Mouse (Mus musculus) heart, postnatal 0 days (tissue): ENCODE results near the gene Kazn. TPM values are rescaled to one million over a fixed set of nuclear protein-coding genes. Genes with fewer than 3 reads are reported as not detected.

ENCODE experiments used
- ATAC-seq: fragments of 200-750 bp; cut with Nextera tagmentation; 2 replicates; pipeline ENCODE4 v1.8.0; 2017; ENCODE audit warnings: low read depth, moderate number of reproducible peaks, moderate library complexity; ENCODE audit not compliant: insufficient read depth
- DNase-seq: peaks from one replicate; pipeline ENCODE4 v3.0.0-alpha.2; 2016; ENCODE audit warnings: low spot score
- H3K27ac ChIP-seq: fragments of 300-500 bp; sonication (generic); 2 replicates; pipeline ENCODE4 v1.5.1; 2014; ENCODE audit warnings: low read depth, mild to moderate bottlenecking
- H3K27me3 ChIP-seq: fragments of 300-500 bp; sonication (generic); 2 replicates; pipeline ENCODE4 v1.6.1; 2014; ENCODE audit warnings: low read length, mixed read lengths; ENCODE audit not compliant: control insufficient read depth, insufficient read depth
- H3K36me3 ChIP-seq: fragments of 300-500 bp; sonication (generic); replicated peaks from 2 replicates; pipeline ENCODE4 v1.6.1; 2014; ENCODE audit warnings: low read length, mixed read lengths; ENCODE audit not compliant: control insufficient read depth, insufficient read depth
- H3K4me1 ChIP-seq: fragments of 300-500 bp; sonication (generic); 2 replicates; pipeline ENCODE4 v1.6.1; 2014; ENCODE audit warnings: antibody characterized with exemption; ENCODE audit not compliant: control insufficient read depth, insufficient read depth
- H3K4me2 ChIP-seq: fragments of 300-500 bp; sonication (generic); 2 replicates; pipeline ENCODE4 v1.6.1; 2014; ENCODE audit warnings: low read depth, mild to moderate bottlenecking, low read length, moderate library complexity
- H3K4me3 ChIP-seq: fragments of 300-500 bp; sonication (generic); 2 replicates; pipeline ENCODE4 v1.5.1; 2014; ENCODE audit warnings: low read depth, low read length
- H3K9ac ChIP-seq: fragments of 300-500 bp; sonication (generic); replicated peaks from 2 replicates; pipeline ENCODE4 v1.6.1; 2014; ENCODE audit warnings: low read depth, low read length, mixed read lengths
- H3K9me3 ChIP-seq: fragments of 300-500 bp; sonication (generic); replicated peaks from 2 replicates; pipeline ENCODE4 v1.6.1; 2016; ENCODE audit warnings: low read length; ENCODE audit not compliant: control insufficient read depth
- CTCF ChIP-seq: IDR thresholded peaks from 2 replicates; pipeline ENCODE4 v1.5.1; 2016; ENCODE audit warnings: antibody characterized with exemption, control low read depth, low read depth
- EP300 ChIP-seq: IDR thresholded peaks from 2 replicates; pipeline ENCODE4 v1.6.1; 2016; ENCODE audit warnings: antibody characterized with exemption, low read depth
- WGBS: fragments of 180-500 bp; shearing (Covaris S2); extraction: QIAGEN DNeasy Blood & Tissue Kit; methylation state at CpG from one replicate; pipeline ENCODE4 v1.1.7; 2014; 5-methylcytosine and 5-hydroxymethylcytosine counted together
- polyA plus RNA-seq: library from polyadenylated mRNA; unstranded; fragments of >200 nt; fragmentation: Nextera tagmentation; extraction: Ambion mirVana; gene quantifications from 2 replicates; pipeline ENCODE4 v1.2.1, GENCODE M21; 2015
- total RNA-seq: library from RNA; depleted of rRNA; stranded (reverse); fragments of >200 nt; gene quantifications from 2 replicates; pipeline ENCODE4 v1.2.3, GENCODE M21; 2014; ENCODE audit warnings: low replicate concordance

The Kazn gene
- total and polyA plus RNA-seq, 2 experiments from 2014 or later: 2.5 to 19.9 TPM

DNA sequence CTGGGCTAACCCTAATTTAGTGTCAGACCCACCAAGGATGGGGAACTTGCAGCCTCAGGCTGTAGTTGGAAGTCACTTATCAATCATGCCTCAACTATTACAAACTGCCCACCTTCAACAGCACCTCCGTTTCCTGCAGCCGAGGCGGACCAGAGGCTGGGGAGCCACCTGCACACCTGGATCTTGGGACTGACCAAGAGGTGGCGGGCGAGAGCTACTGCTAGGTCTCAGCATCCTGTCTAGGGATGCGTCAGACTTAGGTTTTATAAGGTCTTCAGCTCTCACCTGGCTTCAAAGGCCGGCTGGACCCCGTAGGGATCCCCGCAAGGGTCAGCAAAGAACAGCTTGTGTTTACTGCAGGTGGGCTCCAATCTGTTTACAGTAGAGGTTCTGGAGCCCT lies 90.0 kb downstream of the Kazn start:
- Histone ChIP-seq H3K4me3 (no peak overlapping the region), H3K9ac (no peak overlapping the region), H3K4me2 (no peak overlapping the region), H3K36me3 (peaks cover 17% of the 10 kb centered on the region), H3K27me3 (no peaks in the 10 kb centered on the region), H3K4me1 (no peaks in the 10 kb centered on the region), H3K9me3 (no peaks in the 10 kb centered on the region), H3K27ac (no peak overlapping the region)
- ATAC-seq: no peak
- TF ChIP-seq EP300: no peak
- no peak for DNase-seq
- WGBS: 83% methylated on average over 9 of the region's 9 CpGs

- H3K4me2 ChIP-seq: no peak overlapping the region
- H3K27me3 ChIP-seq: no peaks in the 10 kb centered on the region
- H3K9me3 ChIP-seq: no peaks in the 10 kb centered on the region
- ATAC-seq (no peak), DNase-seq (no peak)
- WGBS: 96% methylated on average over 10 of the region's 10 CpGs
- H3K36me3 ChIP-seq: peaks cover 17% of the 10 kb centered on the region
- no peak overlapping the region for H3K4me3 ChIP-seq
- TF ChIP-seq CTCF (no peak), EP300 (no peak)
- H3K27ac ChIP-seq: no peak overlapping the region
- H3K9ac ChIP-seq: no peak overlapping the region
- H3K4me1 ChIP-seq: no peaks in the 10 kb centered on the region
These were observed 91.5 kb downstream of the Kazn start for GRCm38 (mm10) chr4:142147671-142148070.

DNA sequence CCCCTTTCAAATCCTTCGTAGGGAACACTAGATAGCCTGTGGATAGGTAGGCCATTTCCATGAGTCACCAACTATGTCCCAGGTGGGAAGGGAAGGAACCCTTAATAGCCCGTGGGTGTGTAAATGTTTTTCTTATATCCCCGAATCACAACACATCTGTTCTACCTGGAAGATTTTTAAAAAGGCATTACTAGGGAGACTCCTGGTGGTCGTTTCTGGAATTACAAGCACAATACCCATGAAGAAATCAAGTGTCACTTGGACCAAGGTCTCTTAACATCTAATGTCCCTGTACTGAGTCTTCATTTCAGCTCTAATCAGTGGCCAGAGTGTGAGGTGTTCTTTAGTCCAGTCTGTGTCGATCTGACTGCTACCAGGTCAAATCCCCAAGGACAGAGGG lies 95.1 kb downstream of the Kazn start:
- H3K27me3 ChIP-seq: no peaks in the 10 kb centered on the region
- ATAC-seq: no peak
- H3K4me1 ChIP-seq: no peaks in the 10 kb centered on the region
- WGBS: 34% methylated on average over 5 of the region's 5 CpGs
- no peaks in the 10 kb centered on the region for H3K9me3 ChIP-seq
- H3K36me3 ChIP-seq: peaks cover 17% of the 10 kb centered on the region
- H3K4me2 ChIP-seq: no peak overlapping the region
- no peak overlapping the region for H3K4me3 ChIP-seq
- no peak overlapping the region for H3K9ac ChIP-seq
- peak; percentile 22 for DNase-seq
- TF ChIP-seq CTCF: peak; percentile 72
- TF ChIP-seq EP300: no peak
- no peak overlapping the region for H3K27ac ChIP-seq

- 90% methylated on average over 6 of the region's 6 CpGs for WGBS
- peaks cover 17% of the 10 kb centered on the region for H3K36me3 ChIP-seq
- no peak overlapping the region for H3K4me2 ChIP-seq
- no peak overlapping the region for H3K9ac ChIP-seq
- no peaks in the 10 kb centered on the region for H3K27me3 ChIP-seq
- H3K9me3 ChIP-seq: no peaks in the 10 kb centered on the region
- no peak for ATAC-seq
- H3K4me1 ChIP-seq: no peaks in the 10 kb centered on the region
- TF ChIP-seq CTCF (no peak), EP300 (no peak)
- DNase-seq: no peak
- no peak overlapping the region for H3K27ac ChIP-seq
- H3K4me3 ChIP-seq: no peak overlapping the region
These were observed 95.9 kb downstream of the Kazn start for GRCm38 (mm10) chr4:142143290-142143689.

- TF ChIP-seq EP300 (no peak), CTCF (no peak)
- no peak overlapping the region for H3K4me3 ChIP-seq
- WGBS: 76% methylated on average over 5 of the region's 5 CpGs
- H3K27me3 ChIP-seq: no peaks in the 10 kb centered on the region
- H3K36me3 ChIP-seq: no peaks in the 10 kb centered on the region
- no peak overlapping the region for H3K4me2 ChIP-seq
- peaks cover 6% of the 10 kb centered on the region for H3K4me1 ChIP-seq
- no peak for DNase-seq
- H3K9ac ChIP-seq: no peak overlapping the region
- H3K27ac ChIP-seq: no peak overlapping the region
- H3K9me3 ChIP-seq: no peaks in the 10 kb centered on the region
- no peak for ATAC-seq
These were observed 99.5 kb downstream of the Kazn start for GRCm38 (mm10) chr4:142139729-142140128.

DNA sequence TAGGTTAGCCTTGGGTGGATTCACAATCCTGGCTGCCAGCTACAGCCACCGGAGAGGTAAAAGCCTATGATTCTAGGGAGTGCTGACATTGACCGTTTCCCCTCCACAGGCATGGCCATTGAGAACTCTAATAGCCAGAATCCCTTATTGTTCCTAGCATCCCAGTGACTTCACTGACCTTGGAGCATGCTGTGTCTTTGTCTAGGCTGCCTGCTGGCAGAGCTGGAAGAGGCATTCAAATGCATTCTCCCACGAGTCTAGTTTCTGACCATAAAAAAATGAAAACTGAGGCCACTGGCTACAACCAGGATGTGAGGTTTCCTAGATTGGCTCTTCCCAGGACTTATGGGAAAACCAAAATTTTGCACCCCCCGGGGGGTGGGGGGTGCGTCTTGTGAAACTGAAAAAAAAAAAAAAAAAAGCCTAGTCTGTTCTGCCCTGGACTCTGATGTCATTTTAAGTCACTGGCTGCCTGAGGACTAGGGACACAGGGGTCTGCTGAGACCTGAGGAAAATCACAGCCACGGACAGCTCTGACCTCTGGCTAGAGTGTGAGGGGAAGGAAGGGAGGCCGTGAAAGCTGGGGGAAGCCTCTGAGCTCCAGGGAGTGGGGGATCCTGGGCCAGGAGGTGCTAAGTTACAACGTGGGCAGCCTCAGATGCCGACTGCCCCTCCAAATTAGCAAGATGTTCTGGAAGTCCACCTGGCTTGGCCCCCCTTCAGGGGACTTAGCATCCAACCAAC lies 100.7 kb downstream of the Kazn start:
- TF ChIP-seq CTCF (no peak), EP300 (no peak)
- Histone ChIP-seq H3K4me3 (no peak overlapping the region), H3K9ac (no peak overlapping the region), H3K4me2 (no peak overlapping the region), H3K4me1 (peaks cover 6% of the 10 kb centered on the region), H3K27ac (no peak overlapping the region), H3K36me3 (no peaks in the 10 kb centered on the region), H3K9me3 (no peaks in the 10 kb centered on the region), H3K27me3 (no peaks in the 10 kb centered on the region)
- WGBS: 46% methylated on average over 9 of the region's 9 CpGs
- DNase-seq (no peak), ATAC-seq (no peak)
